Mouse (Mus musculus) gastrocnemius, postnatal 4 days (tissue): ENCODE data around the gene Ccnd3. TPM values are rescaled to one million over a fixed set of nuclear protein-coding genes. Genes with fewer than 3 reads are reported as not detected.
"Not testable (repeated sequence)": the region's sequence is repeated elsewhere in the genome, so short reads cannot be mapped to it uniquely, and the experiment has no call there.

Source experiments
- DNase-seq, 2 experiments: peaks; one replicate each; pipeline ENCODE4 v3.0.0; 2021 to 2022; ENCODE audit warnings: low spot score in 2 of 2, mixed read lengths in 2 of 2
- total RNA-seq, 2 experiments: library from RNA; stranded (reverse); gene quantifications; 2 replicates each; pipeline ENCODE4 v1.2.3; 2021

Ccnd3 gene
- total RNA-seq, 2 experiments from 2014 or later: 270 to 304 TPM

DNA sequence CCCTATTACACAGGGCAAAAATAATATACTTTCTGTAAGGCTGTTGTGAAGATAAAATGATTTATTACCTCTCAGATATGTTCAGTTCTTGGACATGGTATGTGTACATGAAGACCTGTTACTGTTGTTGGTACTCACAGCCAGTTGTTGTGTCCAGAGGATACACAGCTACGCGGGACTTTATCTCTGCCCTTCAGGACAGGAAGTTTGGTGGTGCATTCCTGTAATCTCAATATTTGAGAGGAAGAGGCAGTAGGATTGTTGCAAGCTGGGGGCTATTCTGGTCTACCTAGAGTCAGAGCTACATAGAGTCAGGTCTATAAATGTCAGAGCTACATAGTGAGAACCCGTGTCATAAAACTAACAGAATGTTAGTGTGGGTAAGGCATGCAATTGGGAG, 86.2 kb downstream of the Ccnd3 start:
- DNase-seq: no peak

- peak; percentile 94 to 99 for DNase-seq
Observed at GRCm38 (mm10) chr17:47593215-47593853, 88.5 kb downstream of the Ccnd3 start.

DNA sequence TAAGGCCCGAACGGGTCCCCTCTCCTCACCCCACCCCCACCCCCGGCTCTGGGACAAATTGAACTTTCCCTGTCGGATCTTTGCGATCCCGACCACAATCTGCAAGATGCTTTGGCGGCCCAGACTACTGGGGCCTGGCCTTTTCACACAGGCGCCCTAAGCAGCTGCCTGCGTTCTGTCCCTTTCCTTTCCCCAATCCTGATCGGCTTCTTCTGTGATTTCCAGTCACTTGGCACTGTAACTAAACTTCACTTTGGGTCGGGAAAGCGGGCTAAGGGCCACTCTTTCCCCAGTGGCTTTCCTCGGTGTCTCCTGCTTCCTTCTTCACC, 89.0 kb downstream of the Ccnd3 start:
- no peak for DNase-seq

GRCm38 (mm10) chr17:47594183-47594968, 89.5 kb downstream of the Ccnd3 start:
- DNase-seq: peak in 1 of 2 experiments; percentile 53

- DNase-seq: no peak
Observed at GRCm38 (mm10) chr17:47594969-47595247, 90.1 kb downstream of the Ccnd3 start.

GRCm38 (mm10) chr17:47595248-47596161, 90.7 kb downstream of the Ccnd3 start:
- DNase-seq: peak; percentile 46 to 71

- peak in 1 of 2 experiments; percentile 35 for DNase-seq
Observed at GRCm38 (mm10) chr17:47596162-47596838, 91.4 kb downstream of the Ccnd3 start.

DNA sequence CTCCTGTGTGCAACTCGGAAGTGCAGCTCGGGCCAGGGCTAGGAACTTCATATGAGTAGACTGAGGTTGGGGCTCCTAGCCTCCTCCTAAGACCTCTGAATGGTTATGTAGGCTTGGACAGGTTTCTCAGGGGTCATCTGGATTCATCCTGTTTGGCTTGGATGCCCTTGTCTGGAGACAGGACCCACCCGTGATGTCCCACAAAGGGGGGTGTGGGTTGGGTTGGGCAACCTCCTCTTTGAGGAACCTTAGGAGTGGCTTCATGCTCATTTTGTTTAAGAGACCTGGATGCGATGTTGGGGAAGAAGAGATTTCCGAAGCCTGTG, 92.0 kb downstream of the Ccnd3 start:
- no peak for DNase-seq

- DNase-seq: peak in 1 of 2 experiments; percentile 25
Observed at GRCm38 (mm10) chr17:47597261-47597660, 92.4 kb downstream of the Ccnd3 start.

DNA sequence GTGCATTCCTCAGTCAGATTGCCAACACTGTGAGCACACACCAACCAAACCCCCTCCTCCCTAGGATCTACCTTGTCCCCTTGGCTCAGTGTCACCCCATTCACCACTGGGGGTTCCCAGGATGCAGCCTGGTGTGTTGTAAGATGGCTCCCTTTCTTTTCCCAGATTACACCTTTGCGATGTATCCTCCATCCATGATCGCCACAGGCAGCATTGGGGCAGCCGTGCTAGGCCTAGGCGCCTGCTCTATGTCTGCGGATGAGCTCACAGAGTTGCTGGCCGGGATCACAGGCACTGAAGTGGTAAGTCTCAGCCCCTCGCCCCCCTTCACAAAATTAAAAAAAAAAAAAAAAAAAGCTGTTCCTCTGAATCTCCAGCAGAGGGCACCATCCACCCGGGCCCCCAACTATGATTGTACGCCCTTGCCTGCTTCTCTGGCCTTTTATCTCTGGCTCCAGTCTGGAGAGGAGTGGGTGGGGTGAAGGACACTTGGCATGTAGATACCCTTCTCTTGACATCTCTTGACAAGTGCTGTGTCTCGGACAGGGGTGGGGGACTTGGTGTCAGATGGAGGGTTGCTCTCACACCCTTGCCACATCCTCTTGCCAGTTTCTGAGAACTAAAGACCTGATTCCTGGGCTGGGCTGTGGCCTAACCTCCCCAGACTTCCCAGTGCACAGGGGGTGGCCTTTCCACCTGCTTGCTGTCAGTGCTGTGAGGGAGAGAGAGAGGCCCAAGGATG, 93.2 kb downstream of the Ccnd3 start:
- DNase-seq: peak in 1 of 2 experiments; percentile 44

- not testable (repeated sequence) for DNase-seq
Observed at GRCm38 (mm10) chr17:47598580-47599304, 93.9 kb downstream of the Ccnd3 start.

GRCm38 (mm10) chr17:47599511-47600297, 94.9 kb downstream of the Ccnd3 start:
- no peak for DNase-seq

GRCm38 (mm10) chr17:47600601-47601388, 95.9 kb downstream of the Ccnd3 start:
- DNase-seq: no peak

GRCm38 (mm10) chr17:47601389-47601755, 96.5 kb downstream of the Ccnd3 start:
- no peak for DNase-seq

DNA sequence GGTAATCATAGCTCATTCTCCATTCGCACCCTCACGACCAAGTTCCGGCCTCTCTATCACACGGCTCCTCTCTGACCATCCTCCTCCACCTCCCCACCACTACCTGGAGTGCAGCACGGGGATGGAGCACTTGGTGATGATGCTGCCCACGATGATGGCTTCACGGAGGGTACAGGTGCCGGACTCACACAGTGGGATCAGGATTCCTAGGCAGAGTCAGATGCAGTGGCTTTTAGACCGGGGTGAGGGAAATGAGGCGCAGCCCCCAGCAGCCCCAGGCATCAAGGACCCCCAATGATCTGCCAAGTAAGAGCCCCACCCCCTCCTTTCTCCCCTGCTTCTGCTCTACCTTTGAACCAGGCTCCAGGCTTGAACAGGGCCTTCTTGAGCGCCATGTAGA, 97.4 kb downstream of the Ccnd3 start:
- no peak for DNase-seq

DNA sequence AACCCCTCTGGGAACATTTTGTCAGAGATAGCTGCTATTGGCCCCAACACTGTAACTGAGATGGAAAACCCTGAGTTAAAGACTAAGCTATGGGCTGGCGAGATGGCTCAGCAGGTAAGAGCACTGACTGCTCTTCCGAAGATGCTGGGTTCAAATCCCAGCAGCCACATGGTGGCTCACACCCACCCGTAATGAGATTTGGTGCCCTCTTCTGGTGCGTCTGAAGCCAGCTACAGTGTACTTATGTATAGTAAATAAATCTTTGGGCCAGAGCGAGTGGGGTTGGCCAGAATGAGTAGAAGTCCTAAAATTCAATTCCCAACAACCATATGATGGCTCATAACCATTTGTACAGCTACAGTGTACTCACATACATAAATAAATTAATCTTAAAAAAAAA, 101.4 kb downstream of the Ccnd3 start:
- no peak for DNase-seq

DNA sequence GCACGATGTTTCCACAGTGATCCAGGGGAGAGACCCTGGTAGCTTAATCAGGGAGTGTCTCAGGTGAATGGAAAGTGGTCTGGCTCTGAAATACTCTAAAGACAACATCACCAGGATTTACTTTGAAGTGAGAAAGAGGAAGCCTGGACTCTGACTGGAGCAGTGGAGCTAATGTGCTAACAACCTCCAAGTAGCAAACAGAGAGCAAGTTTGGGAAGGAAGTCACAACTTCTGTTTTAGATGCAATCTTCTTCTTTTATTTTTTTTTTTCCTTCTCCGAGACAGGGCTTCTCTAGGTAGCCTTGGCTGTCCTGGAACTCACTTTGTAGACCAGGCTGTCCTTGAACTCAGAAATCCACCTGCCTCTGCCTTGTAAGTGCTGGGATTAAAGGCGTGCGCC, 104.3 kb downstream of the Ccnd3 start:
- no peak for DNase-seq

DNA sequence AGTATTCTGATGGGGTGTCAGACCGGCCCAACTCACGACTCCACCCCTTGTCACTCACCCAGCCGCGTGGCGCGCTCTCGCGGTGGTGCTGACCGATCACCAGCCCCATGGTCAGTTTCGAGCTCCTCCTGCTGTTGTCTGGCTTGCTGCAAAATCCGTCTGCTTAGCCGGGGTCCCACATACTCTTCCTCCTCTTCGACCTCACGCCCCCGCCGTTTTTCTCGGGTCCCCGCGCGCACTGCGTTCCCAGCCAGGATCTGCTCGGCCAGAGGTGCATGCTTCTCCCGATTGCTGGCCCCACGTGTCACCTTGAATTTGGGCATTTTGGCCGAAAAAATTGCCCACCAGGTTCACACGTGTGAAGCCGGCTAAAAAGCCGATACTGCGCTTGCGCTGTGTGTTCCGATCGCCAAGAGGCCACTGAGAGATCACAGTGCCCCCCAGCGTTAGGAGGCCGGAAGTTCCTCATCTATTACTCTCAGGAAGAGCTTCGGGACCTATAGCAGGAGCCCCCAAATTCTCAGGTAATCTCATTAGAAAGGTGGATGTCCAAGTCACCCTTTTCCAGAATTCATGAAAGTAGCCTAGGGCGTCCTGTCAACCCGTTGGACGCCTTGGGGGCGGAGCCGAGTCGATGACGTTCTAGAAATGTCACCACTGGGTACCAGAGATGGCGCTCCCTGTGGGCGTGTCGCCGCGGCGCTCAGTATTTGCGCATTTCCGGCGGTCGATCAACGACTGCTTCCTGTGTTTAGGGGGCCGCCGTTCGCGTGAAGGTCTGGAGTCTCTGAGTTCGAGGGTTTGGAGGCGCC, 106.2 kb downstream of the Ccnd3 start, which contains the start of the genes Bysl, Med20 and Gm20517:
TSS of gene Bysl (minus strand) at position 644 of the 812 bp plus-strand sequence.
TSS of gene Med20 (plus strand) at position 734 of the 812 bp plus-strand sequence.
TSS of gene Gm20517 (plus strand) at position 741 of the 812 bp plus-strand sequence.
- DNase-seq: peak; percentile 93 to 97
